ENCODE assay signal across 8 mouse cellular contexts in the genomic region with DNA sequence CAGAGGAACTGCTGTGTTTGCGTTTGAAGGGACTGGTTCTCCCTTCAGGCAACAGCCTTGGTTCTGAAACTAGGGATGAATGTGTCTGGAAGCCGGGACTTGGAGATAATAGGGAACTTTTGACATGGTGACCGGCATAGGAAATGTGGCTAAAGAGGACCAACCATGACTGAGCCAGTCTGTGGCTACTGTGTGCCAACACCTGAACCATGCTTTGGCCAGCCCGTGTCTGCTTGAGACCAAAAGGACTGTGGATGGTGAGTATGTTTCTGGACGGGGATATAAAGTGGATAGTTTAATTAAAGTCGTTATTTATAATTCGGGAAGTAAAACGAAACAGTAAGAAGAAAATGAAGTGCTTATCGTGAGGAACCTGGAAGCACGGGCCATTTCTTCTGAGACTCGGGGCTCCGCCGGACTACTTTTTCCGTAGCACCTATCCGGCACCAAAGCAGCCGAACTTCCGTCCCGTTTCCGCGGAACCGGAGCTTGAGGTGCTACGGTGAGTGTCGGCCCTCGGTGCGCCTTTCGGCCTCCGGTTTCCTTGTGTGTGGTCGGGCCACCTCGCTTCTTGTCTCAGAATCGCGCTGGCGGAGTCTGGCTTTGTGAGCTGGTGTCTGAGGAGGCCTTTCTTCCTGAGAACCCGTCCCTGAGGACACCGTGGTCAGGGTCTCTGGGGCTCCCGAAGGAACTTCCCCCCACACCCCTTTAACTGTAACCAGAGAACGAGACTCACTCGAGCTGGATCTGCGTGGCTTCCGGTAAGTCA. TPM values are rescaled to one million over a fixed set of nuclear protein-coding genes. Genes with fewer than 3 reads are reported as not detected.
DNase-seq lines count a peak whose midpoint lies in the region; ATAC-seq and TF ChIP-seq lines count a peak whose summit lies in the region.

TSS of gene Aar2 (plus strand) at position 462 of the 769 bp plus-strand sequence.

- no peak for TF ChIP-seq CTCF in cortical plate, adult 2 months (IDR thresholded peaks at IDR 0.05; ENCODE audit: extremely low read depth, insufficient read depth, low read length)

- peaks cover 5% of the 10 kb centered on the region; the same call in 1 of the 2 replicates for H3K4me1 ChIP-seq in cortical plate, adult 2 months (ENCODE audit: control insufficient read depth, insufficient read depth, low read length)

- peak; percentile 79 for TF ChIP-seq POLR2A in cortical plate, adult 2 months (IDR thresholded peaks at IDR 0.05; ENCODE audit: extremely low read depth, insufficient read depth, low read length)

- H3K4me3 ChIP-seq in cortical plate, adult 2 months (ENCODE audit: insufficient read depth, low read length) = peak within 1 kb of the TSS; percentile 81

- DNase-seq in gastrocnemius, adult 8-10 months (ENCODE audit: low spot score in 2 of 2) = peak; percentile 62 to 64
- DNase-seq in hindlimb bud, embryonic 11.5 days (ENCODE audit: extremely low spot score, low read depth, low spot score) = peak; percentile 63
- peak; percentile 50 to 85 for DNase-seq in left cerebral cortex, adult 8-10 months (ENCODE audit: low spot score in 2 of 2)
- peak; percentile 74 for DNase-seq in right cerebral cortex, postnatal 14 days
- peak; percentile 76 to 83 for DNase-seq in urinary bladder, postnatal 4 days (ENCODE audit: low spot score in 2 of 2)

- peak within 1 kb of the TSS; percentile 19; the same call in 1 of the 2 replicates for H3K27ac ChIP-seq in cortical plate, adult 2 months (ENCODE audit: insufficient read depth, low read length)

- peak; percentile 65 for ATAC-seq in activated CD4-positive, CD25-positive, alpha-beta regulatory T cell, adult 4 months
- ATAC-seq in megakaryocyte progenitor cell, adult 5-6 weeks (replicated peaks; ENCODE audit: poor library complexity) = peak; percentile 99

RNA-seq across cellular contexts. Expression of gene Aar2, which starts in this region (rescaled TPM):
- polyA plus RNA-seq in activated CD4-positive, CD25-positive, alpha-beta regulatory T cell, adult 4 months (2017; shearing (Covaris generic)) = 10 to 100 TPM; 27.3 to 32.8 TPM
- polyA plus RNA-seq in cortical plate, adult 2 months (2012; rRNA removed) = 30.2 and 30.8 TPM in 2 replicates
- total RNA-seq in gastrocnemius, adult 8-10 months (2022) = 10 to 100 TPM; 19.6 to 25.5 (median 22.0) TPM
- total RNA-seq in left cerebral cortex, adult 8-10 months (2022) = 10 to 100 TPM; 34.8 to 36.6 (median 35.9) TPM
- total RNA-seq in megakaryocyte progenitor cell, adult 5-6 weeks (2015) = 9.5 and 13.4 TPM in 2 replicates
- 9.2 and 9.4 TPM in 2 replicates for total RNA-seq in megakaryocyte progenitor cell, adult 5-6 weeks (2017)

Comparison
In these comparisons a context has a peak if more than half of its experiments do, and no peak if none do; other contexts are left out.
1. Peak in every context shown above with its lines: DNase-seq, ATAC-seq, H3K4me3 ChIP-seq and H3K27ac ChIP-seq.